In the genomic region with DNA sequence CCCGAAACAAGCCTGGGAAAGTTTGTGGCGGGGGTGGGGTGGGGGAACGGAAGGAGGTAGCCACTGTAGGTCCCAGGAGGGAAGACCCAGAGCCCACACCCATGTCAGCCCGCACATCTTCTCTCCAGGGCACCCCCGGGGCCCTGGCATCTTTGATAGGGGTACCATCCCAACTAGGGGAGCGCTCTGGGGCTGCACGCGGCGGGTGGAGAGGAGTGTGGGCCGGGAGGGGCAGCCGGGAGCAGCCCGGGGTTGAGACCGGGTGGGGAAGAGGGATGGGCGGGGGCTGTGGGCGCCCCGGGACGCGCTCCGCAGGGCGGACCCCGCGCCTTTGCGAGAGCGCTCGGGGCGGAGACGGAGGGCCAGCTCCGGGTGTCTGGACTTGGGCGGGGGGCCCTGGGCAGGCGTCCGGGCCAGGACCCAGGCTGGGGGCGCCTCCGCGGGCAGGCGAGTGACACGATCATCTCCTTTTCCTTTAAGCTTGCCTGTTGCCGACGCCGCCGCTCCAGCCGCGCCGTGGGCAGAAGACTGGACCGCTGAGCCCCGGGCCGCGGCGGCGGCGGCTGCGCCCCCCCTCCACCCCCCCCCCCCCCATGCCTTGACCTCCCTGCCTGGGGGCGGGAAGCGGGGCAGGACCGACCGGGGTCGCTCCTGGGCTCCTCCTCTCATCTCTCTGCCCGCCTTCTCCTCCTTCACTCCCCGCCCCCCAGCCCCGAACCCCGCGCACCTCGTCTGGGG, we compare ENCODE assay signal across 9 mouse cellular contexts. TPM values are rescaled to one million over a fixed set of nuclear protein-coding genes. Genes with fewer than 3 reads are reported as not detected.
A peak's percentile ranks its signal among the peaks of the same experiment; 100 is the strongest.
DNase-seq lines count a peak whose midpoint lies in the region; ATAC-seq and TF ChIP-seq lines count a peak whose summit lies in the region.
"Had no signal": no experiment of that assay in that cellular context is flagged by ENCODE, and none has a peak within 500 bp of the region (broad histone marks: within the 10 kb centered on the region; RNA-seq: fewer than 3 reads in every experiment).

No protein-coding gene starts in this region.

- peak overlapping the region; percentile 72 for H3K27ac ChIP-seq in forebrain, embryonic 16.5 days (ENCODE audit: low read length)
- H3K27ac ChIP-seq in hindbrain, embryonic 10.5 days: peak overlapping the region; percentile 94
- H3K27ac ChIP-seq in limb, embryonic 14.5 days (replicated peaks; ENCODE audit: low read depth, low read length): peak overlapping the region; percentile 79
- peak overlapping the region; percentile 77 for H3K27ac ChIP-seq in midbrain, embryonic 16.5 days (ENCODE audit: low read length)

- no peaks in the 10 kb centered on the region for H3K36me3 ChIP-seq in forebrain, embryonic 16.5 days (ENCODE audit: control insufficient read depth, insufficient read depth)
- H3K36me3 ChIP-seq in hindbrain, embryonic 10.5 days: no peaks in the 10 kb centered on the region
- H3K36me3 ChIP-seq in limb, embryonic 14.5 days (ENCODE audit: control insufficient read depth, insufficient read depth, low read length): no peaks in the 10 kb centered on the region
- H3K36me3 ChIP-seq in midbrain, embryonic 16.5 days (ENCODE audit: control insufficient read depth, insufficient read depth, low read length): no peaks in the 10 kb centered on the region

- H3K9ac ChIP-seq in forebrain, embryonic 16.5 days (replicated peaks; ENCODE audit: low read depth, low read length): peak overlapping the region; percentile 82
- peak overlapping the region; percentile 75 for H3K9ac ChIP-seq in limb, embryonic 14.5 days (ENCODE audit: low read depth, low read length, severe bottlenecking)
- peak overlapping the region; percentile 77 for H3K9ac ChIP-seq in midbrain, embryonic 16.5 days (ENCODE audit: low read depth, low read length)

- H3K27me3 ChIP-seq in forebrain, embryonic 16.5 days (replicated peaks; ENCODE audit: control insufficient read depth, insufficient read depth, low read length): peaks cover 21% of the 10 kb centered on the region
- H3K27me3 ChIP-seq in hindbrain, embryonic 10.5 days (ENCODE audit: insufficient read depth, poor library complexity, severe bottlenecking): peaks cover 64% of the 10 kb centered on the region
- H3K27me3 ChIP-seq in limb, embryonic 14.5 days (ENCODE audit: control insufficient read depth, insufficient read depth, low read length): peaks cover 36% of the 10 kb centered on the region
- H3K27me3 ChIP-seq in midbrain, embryonic 16.5 days (ENCODE audit: control insufficient read depth, insufficient read depth, low read depth, low read length): peaks cover 26% of the 10 kb centered on the region
- H3K27me3 ChIP-seq: CH12.LX had no signal

- peaks cover 35% of the 10 kb centered on the region for H3K4me1 ChIP-seq in forebrain, embryonic 16.5 days (replicated peaks; ENCODE audit: control insufficient read depth, insufficient read depth, low read length)
- H3K4me1 ChIP-seq in hindbrain, embryonic 10.5 days (replicated peaks): peaks cover 72% of the 10 kb centered on the region
- H3K4me1 ChIP-seq in limb, embryonic 14.5 days (ENCODE audit: control insufficient read depth, insufficient read depth, low read length): 0 out of 2 replicates have a peak, but pooled peaks cover 8% of the 10 kb centered on the region
- H3K4me1 ChIP-seq in midbrain, embryonic 16.5 days (ENCODE audit: control insufficient read depth, insufficient read depth, low read length): peaks cover 23% of the 10 kb centered on the region

- peak overlapping the region; percentile 77 for H3K4me3 ChIP-seq in forebrain, embryonic 16.5 days (replicated peaks; ENCODE audit: low read length)
- peak overlapping the region; percentile 87 for H3K4me3 ChIP-seq in hindbrain, embryonic 10.5 days
- H3K4me3 ChIP-seq in limb, embryonic 14.5 days (replicated peaks; ENCODE audit: low read length): peak overlapping the region; percentile 82
- peak overlapping the region; percentile 91 for H3K4me3 ChIP-seq in midbrain, embryonic 16.5 days (ENCODE audit: low read depth, low read length)

- DNase-seq in layer of hippocampus, postnatal 10 days (ENCODE audit: low spot score in 2 of 2): peak; percentile 46 to 59
- DNase-seq in layer of hippocampus, adult 11-12 months (ENCODE audit: low spot score): no peak
- DNase-seq in cerebellum, adult 11-12 months: peak; percentile 73
- peak; percentile 84 for DNase-seq in hindbrain, embryonic 10.5 days (ENCODE audit: low spot score)
- no peak for DNase-seq in limb, embryonic 14.5 days (ENCODE audit: low spot score)
- DNase-seq in urinary bladder, postnatal 36 days (ENCODE audit: low spot score in 2 of 2): peak; percentile 42 to 57

- 2% methylated on average over 43 of the region's 62 CpGs for WGBS in forebrain, embryonic 16.5 days
- under 1% methylated on average over 49 of the region's 62 CpGs for WGBS in hindbrain, embryonic 10.5 days
- 1% methylated on average over 20 of the region's 62 CpGs for WGBS in limb, embryonic 14.5 days
- 1% methylated on average over 18 of the region's 62 CpGs for WGBS in midbrain, embryonic 16.5 days

- peak overlapping the region; percentile 88 for H3K4me2 ChIP-seq in forebrain, embryonic 16.5 days (ENCODE audit: low read length)
- H3K4me2 ChIP-seq in limb, embryonic 14.5 days (replicated peaks; ENCODE audit: low read depth, low read length, severe bottlenecking): peak overlapping the region; percentile 99
- peak overlapping the region; percentile 99 for H3K4me2 ChIP-seq in midbrain, embryonic 16.5 days (ENCODE audit: low read length)

- ATAC-seq in forebrain, embryonic 16.5 days: peak; percentile 62
- ATAC-seq in limb, embryonic 14.5 days (ENCODE audit: low FRiP score, low read depth): peak; percentile 85
- peak; percentile 65 for ATAC-seq in midbrain, embryonic 16.5 days

- no peaks in the 10 kb centered on the region for H3K9me3 ChIP-seq in forebrain, embryonic 16.5 days (ENCODE audit: control insufficient read depth, low read length)
- H3K9me3 ChIP-seq in hindbrain, embryonic 10.5 days: no peaks in the 10 kb centered on the region
- no peaks in the 10 kb centered on the region for H3K9me3 ChIP-seq in limb, embryonic 14.5 days (ENCODE audit: control insufficient read depth, low read length)
- H3K9me3 ChIP-seq in midbrain, embryonic 16.5 days (replicated peaks; ENCODE audit: control insufficient read depth, low read length, poor library complexity, severe bottlenecking): no peaks in the 10 kb centered on the region

- TF ChIP-seq POLR2A in limb, embryonic 14.5 days (IDR thresholded peaks at IDR 0.05; ENCODE audit: borderline replicate concordance, extremely low read depth, insufficient read depth, insufficient read length): no peak

RNA-seq across cellular contexts. Expression of a gene that starts 0.6 kb away (rescaled TPM):
- 10 to 100 TPM; 20.0 to 25.9 TPM for total RNA-seq in layer of hippocampus, postnatal 10 days (2021)
- polyA plus RNA-seq in forebrain, embryonic 16.5 days (2015; fragmentation: Nextera tagmentation; extraction: Ambion mirVana): 29.8 and 38.7 TPM in 2 replicates
- 5.4 and 9.1 TPM in 2 replicates for polyA plus RNA-seq in hindbrain, embryonic 10.5 days (2016; fragmentation: Nextera tagmentation; extraction: Ambion mirVana)
- 13.9 and 14.3 TPM in 2 replicates for polyA plus RNA-seq in limb, embryonic 14.5 days (2012; rRNA removed)
- polyA plus RNA-seq in limb, embryonic 14.5 days (2014; fragmentation: Nextera tagmentation; extraction: Ambion mirVana): 10.4 and 10.8 TPM in 2 replicates
- 8.9 and 9.9 TPM in 2 replicates for polyA plus RNA-seq in midbrain, embryonic 16.5 days (2015; fragmentation: Nextera tagmentation; extraction: Ambion mirVana)
- total RNA-seq: CH12.LX had no signal

Comparison
In these comparisons a context has a peak if more than half of its experiments do, and no peak if none do; other contexts are left out.
1. DNase-seq: peak in layer of hippocampus, postnatal 10 days (2 of 2), cerebellum, adult 11-12 months (single experiment), hindbrain, embryonic 10.5 days (single experiment) and urinary bladder, postnatal 36 days (2 of 2); none in layer of hippocampus, adult 11-12 months (single experiment) and limb, embryonic 14.5 days (single experiment).
2. Peak in every context shown above with its lines, with median percentiles within 50 percentile points of each other: ATAC-seq, H3K27ac ChIP-seq, H3K4me2 ChIP-seq, H3K4me3 ChIP-seq and H3K9ac ChIP-seq.